Mouse (Mus musculus) CH12.LX (cell line): ENCODE results near the gene Grk6. TPM values are rescaled to one million over a fixed set of nuclear protein-coding genes. Genes with fewer than 3 reads are reported as not detected.

ENCODE experiments used
- DNase-seq: peaks from one replicate; pipeline ENCODE4 v3.0.0-alpha.2; 2013; ENCODE audit errors: extremely low read depth
- H3K27ac ChIP-seq: 2 replicates; pipeline ENCODE4 v1.5.1; 2012; ENCODE audit warnings: low read depth, mild to moderate bottlenecking, control low read depth, moderate library complexity; ENCODE audit not compliant: insufficient read depth
- H3K27me3 ChIP-seq: replicated peaks from 2 replicates; pipeline ENCODE3; 2012; ENCODE audit warnings: inconsistent platforms
- H3K36me3 ChIP-seq, 2 experiments: replicated peaks in 1 of 2; 2 replicates each; pipeline versions ENCODE3 to v1.6.1; 2012; ENCODE audit warnings: inconsistent platforms in 1 of 2, low read length in 1 of 2, mild to moderate bottlenecking in 1 of 2, mixed read lengths in 1 of 2, moderate library complexity in 1 of 2; ENCODE audit not compliant: control insufficient read depth in 1 of 2, insufficient read depth in 1 of 2
- H3K4me1 ChIP-seq, 2 experiments: 2 replicates each; pipeline ENCODE4 v1.6.1; 2012; ENCODE audit warnings: inconsistent platforms in 1 of 2, moderate library complexity in 1 of 2; ENCODE audit not compliant: insufficient read depth in 2 of 2, control insufficient read depth in 1 of 2
- H3K4me2 ChIP-seq: 2 replicates; pipeline ENCODE4 v1.6.1; 2012; ENCODE audit warnings: low read depth, mild to moderate bottlenecking, control low read depth; ENCODE audit not compliant: poor library complexity, insufficient read depth, severe bottlenecking
- H3K4me3 ChIP-seq, 3 experiments: fragments of 150-350 bp in 1 of 3; sonication (generic) in 1 of 3; replicated peaks in 1 of 3; 2 replicates each; pipeline versions ENCODE3 to v1.5.1; 2011 to 2012; ENCODE audit warnings: low read depth in 2 of 3, low read length in 2 of 3, mild to moderate bottlenecking in 2 of 3, moderate library complexity in 2 of 3, control low read depth in 1 of 3, improper control_type of control experiment in 1 of 3, inconsistent platforms in 1 of 3, mixed read lengths in 1 of 3; ENCODE audit not compliant: poor library complexity in 1 of 3
- H3K79me2 ChIP-seq: replicated peaks from 2 replicates; pipeline ENCODE4 v1.6.1; 2012; ENCODE audit warnings: mild to moderate bottlenecking, moderate library complexity; ENCODE audit not compliant: control insufficient read depth, poor library complexity, insufficient read depth, severe bottlenecking; ENCODE audit errors: extremely low read depth
- H3K9ac ChIP-seq: 2 replicates; pipeline ENCODE4 v1.6.1; 2012; ENCODE audit warnings: low read depth, mild to moderate bottlenecking, control low read depth, moderate library complexity; ENCODE audit not compliant: insufficient read depth
- H3K9me3 ChIP-seq: replicated peaks from 2 replicates; pipeline ENCODE3; 2012; ENCODE audit warnings: low read length, inconsistent platforms, mixed read lengths
- BHLHE40 ChIP-seq: IDR thresholded peaks from 2 replicates; pipeline ENCODE4 v1.6.1; 2011; ENCODE audit warnings: mild to moderate bottlenecking, low read depth, low read length, improper control_type of control experiment
- EP300 ChIP-seq: IDR thresholded peaks from 2 replicates; pipeline ENCODE4 v1.6.1; 2011; ENCODE audit warnings: low read length, improper control_type of control experiment
- ETS1 ChIP-seq: conservative IDR thresholded peaks from 2 replicates; pipeline ENCODE4 v1.6.1; 2012; ENCODE audit warnings: low read depth, mild to moderate bottlenecking, inconsistent platforms, low read length, improper control_type of control experiment, moderate library complexity
- JUND ChIP-seq: conservative IDR thresholded peaks from 2 replicates; pipeline ENCODE4 v1.6.1; 2011; ENCODE audit warnings: low read depth, low read length, improper control_type of control experiment
- MAZ ChIP-seq: IDR thresholded peaks from 2 replicates; pipeline ENCODE4 v1.6.1; 2012; ENCODE audit warnings: low read depth, mild to moderate bottlenecking, inconsistent platforms, low read length, improper control_type of control experiment, moderate library complexity
- MXI1 ChIP-seq: IDR thresholded peaks from 2 replicates; pipeline ENCODE4 v1.6.1; 2011; ENCODE audit warnings: mild to moderate bottlenecking, low read depth, low read length, improper control_type of control experiment
- PAX5 ChIP-seq: IDR thresholded peaks from 2 replicates; pipeline ENCODE4 v1.6.1; 2012; ENCODE audit warnings: low read length, inconsistent platforms, mixed read lengths
- POLR2AphosphoS2 ChIP-seq: IDR thresholded peaks from 2 replicates; pipeline ENCODE4 v1.6.1; 2011; ENCODE audit warnings: low read depth, low read length, improper control_type of control experiment
- RAD21 ChIP-seq: IDR thresholded peaks from 2 replicates; pipeline ENCODE4 v1.6.1; 2011; ENCODE audit warnings: low read depth, mild to moderate bottlenecking, low read length, improper control_type of control experiment, moderate library complexity
- UBTF ChIP-seq: IDR thresholded peaks from 2 replicates; pipeline ENCODE4 v1.6.1; 2012; ENCODE audit warnings: low read depth, mild to moderate bottlenecking, inconsistent platforms, low read length, improper control_type of control experiment, moderate library complexity
- USF2 ChIP-seq: conservative IDR thresholded peaks from 2 replicates; pipeline ENCODE4 v1.6.1; 2011; ENCODE audit warnings: low read depth, low read length, improper control_type of control experiment
- ZC3H11A ChIP-seq: IDR thresholded peaks from 2 replicates; pipeline ENCODE4 v1.6.1; 2012; ENCODE audit warnings: low read depth, mild to moderate bottlenecking, inconsistent platforms, low read length, improper control_type of control experiment
- ZMIZ1 ChIP-seq: IDR thresholded peaks from 2 replicates; pipeline ENCODE4 v1.6.1; 2012; ENCODE audit warnings: low read depth, mild to moderate bottlenecking, inconsistent platforms, low read length, improper control_type of control experiment
- dilution Hi-C: fragments of 300-500 bp; cut with MboI; formaldehyde crosslinking; loops from 2 replicates; pipeline ENCODE4 v1.14.3; 2020; ENCODE audit warnings: low sequenced_read_pairs; ENCODE audit not compliant: extremely low pct_unique_long_range_greater_than_20kb, extremely low pct_ligation_motif_present
- in situ Hi-C: fragments of 300-500 bp; cut with MboI; formaldehyde crosslinking; loops from 3 replicates; pipeline ENCODE4 v1.14.3; 2019; ENCODE audit warnings: low sequenced_read_pairs, low pct_ligation_motif_present, low pct_unique_long_range_greater_than_20kb, mixed read lengths
- polyA plus RNA-seq: library from polyadenylated mRNA; unstranded; fragments of >175 nt; gene quantifications from 2 replicates; pipeline ENCODE4 v1.2.1, GENCODE M21; 2012; ENCODE audit warnings: low read depth; ENCODE audit not compliant: insufficient read length
- total RNA-seq, 2 experiments: library from RNA; depleted of rRNA; stranded (reverse); fragments of 300-350 nt in 1 of 2; fragments of >200 nt in 1 of 2; gene quantifications; 2 replicates each; pipeline ENCODE4 v1.2.3; 2012 to 2014

Gene Grk6
- total and polyA plus RNA-seq, 3 experiments = 59.0 to 71.0 (median 60.1) TPM

- Histone ChIP-seq H3K27ac (no peak overlapping the region), H3K9me3 (no peaks in the 10 kb centered on the region), H3K4me2 (no peak overlapping the region), H3K36me3 (peaks cover 32 to 62% of the 10 kb centered on the region in 2 experiments), H3K4me3 (no peak overlapping the region), H3K79me2 (no peaks in the 10 kb centered on the region), H3K9ac (no peak overlapping the region), H3K27me3 (peaks cover 8% of the 10 kb centered on the region), H3K4me1 (peaks cover 0 to 37% of the 10 kb centered on the region in 2 experiments; a peak in 2 of 4 replicates)
- in situ Hi-C loops = loop anchor here (5.0 kb wide), 1 partner anchor 38 kb away; the partner anchor contains the start of gene F12
- TF ChIP-seq ZC3H11A (no peak), BHLHE40 (no peak), EP300 (no peak), JUND (no peak), RAD21 (no peak), UBTF (no peak), MAZ (no peak), USF2 (no peak), MXI1 (no peak), ETS1 (no peak), ZMIZ1 (no peak), PAX5 (no peak)
- dilution Hi-C loops = no loop called here
- no peak for DNase-seq
Measured at GRCm38 (mm10) chr13:55465184-55465583, 20.3 kb downstream of the Grk6 start.

DNA sequence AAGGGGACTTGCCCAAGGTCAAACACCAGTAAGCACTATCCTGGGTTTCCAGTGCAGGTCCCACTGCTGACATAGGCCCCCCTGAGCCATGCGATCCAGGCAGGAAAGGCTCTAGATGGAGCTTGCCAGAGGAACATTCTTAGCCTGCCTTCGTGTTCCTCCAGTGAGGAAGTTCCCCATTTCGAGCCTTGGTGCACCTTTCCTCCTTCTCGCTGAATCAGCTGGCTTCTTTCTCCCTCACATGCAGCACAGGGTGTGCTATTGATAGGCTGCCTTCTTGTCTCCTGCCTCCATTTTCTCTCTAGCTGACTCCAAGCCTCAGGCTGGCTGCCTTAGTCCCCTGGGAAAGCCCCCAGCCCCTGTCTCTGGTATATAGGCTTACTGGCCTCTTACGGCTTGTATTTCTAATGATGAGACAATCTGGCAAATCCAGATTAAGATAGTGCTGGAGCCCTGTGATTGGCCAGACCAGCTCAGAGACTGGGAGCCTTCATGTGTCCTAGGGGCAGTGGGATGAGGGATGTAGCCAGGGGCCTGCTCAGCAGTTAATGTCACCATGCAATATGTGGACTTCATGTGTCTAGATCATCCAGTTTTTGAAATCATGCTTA lies 21.1 kb downstream of the Grk6 start:
- TF ChIP-seq POLR2AphosphoS2 (peak; percentile 24; the same call in 1 of the 2 replicates), JUND (no peak), ETS1 (no peak)
- H3K36me3 ChIP-seq = peaks cover 24 to 54% of the 10 kb centered on the region in 2 experiments
- in situ Hi-C loops (loop anchor here (5.0 kb wide), 1 partner anchor 39 kb away; the partner anchor contains the start of gene F12), dilution Hi-C loops (no loop called here)
- H3K79me2 ChIP-seq = no peaks in the 10 kb centered on the region
- no peak for DNase-seq
- no peak overlapping the region for H3K27ac ChIP-seq
- no peak overlapping the region for H3K9ac ChIP-seq
- H3K4me1 ChIP-seq = peaks cover 0 to 40% of the 10 kb centered on the region in 2 experiments; a peak in 3 of 4 replicates
- peaks cover 15% of the 10 kb centered on the region for H3K27me3 ChIP-seq
- no peaks in the 10 kb centered on the region for H3K9me3 ChIP-seq
- H3K4me3 ChIP-seq = no peak overlapping the region
- H3K4me2 ChIP-seq = no peak overlapping the region
